Mouse (Mus musculus) hindlimb bud, embryonic 11.5 days (tissue): Measurements from ENCODE around the gene Prcc.

ENCODE experiments used
- DNase-seq: peaks from one replicate; pipeline ENCODE4 v3.0.0-alpha.2; 2012; ENCODE audit warnings: low read depth, low spot score; ENCODE audit errors: extremely low spot score

Prcc gene

DNA sequence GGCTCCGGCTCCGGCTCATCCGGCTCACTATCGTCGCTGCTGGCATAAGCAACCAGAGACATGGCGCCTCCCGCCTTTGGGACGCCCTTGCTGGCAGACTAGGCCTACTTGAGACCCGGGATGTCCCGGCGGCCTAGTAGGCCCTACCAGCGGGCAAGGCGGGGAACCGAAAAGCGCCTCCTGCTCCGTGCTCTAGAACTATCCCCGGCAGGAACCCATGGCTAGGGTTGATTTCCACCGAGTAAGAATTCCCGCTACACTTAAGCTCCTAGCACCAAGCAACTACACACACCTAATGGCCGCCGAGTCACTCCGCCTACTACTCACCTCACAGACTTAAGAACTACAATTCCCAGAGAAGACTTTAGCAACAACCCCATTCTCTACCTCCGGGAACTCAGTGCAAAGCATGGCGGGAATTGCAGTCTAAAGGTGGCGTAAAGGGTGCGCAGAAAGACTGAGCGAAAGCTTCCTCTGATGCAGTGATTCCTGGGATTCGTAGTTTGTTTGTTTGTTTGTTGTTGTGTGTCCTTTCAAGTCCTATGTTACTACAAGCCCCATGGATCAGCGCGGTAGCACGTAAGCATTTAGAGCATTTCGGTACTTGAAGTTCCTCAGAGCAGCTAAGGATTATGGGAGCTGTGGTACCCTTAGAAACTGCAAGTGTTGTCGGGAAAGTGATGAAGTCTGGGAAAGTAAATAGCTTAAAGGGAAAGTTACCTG is at the start of gene Prcc:
Gene Prcc (minus strand): TSS at position 328 of the 723 bp plus-strand sequence.
- DNase-seq, result peak; percentile 99

GRCm38 (mm10) chr3:87935201-87935600 is 49.8 kb upstream of the Prcc start:
- no peak for DNase-seq

DNA sequence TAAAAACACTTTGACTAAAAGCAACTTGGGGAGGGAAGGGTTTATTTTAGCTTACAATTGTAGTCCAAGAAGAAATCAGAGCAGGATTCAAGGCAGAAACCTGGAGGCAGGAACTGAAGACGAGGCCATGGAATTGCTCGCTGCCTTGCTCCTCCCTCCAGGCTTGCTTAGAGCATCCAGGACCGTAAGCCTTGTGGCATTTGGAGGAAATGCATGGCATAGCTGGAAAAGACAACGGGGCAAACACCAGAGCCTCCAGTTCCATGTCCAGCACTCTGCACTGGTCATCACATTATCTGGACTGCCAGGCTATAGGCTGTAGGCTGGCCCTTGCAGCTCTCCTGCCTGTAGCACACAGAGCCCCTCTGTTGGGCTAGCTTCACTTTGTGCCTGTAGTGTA is 49.1 kb upstream of the Prcc start:
- DNase-seq, result no peak

GRCm38 (mm10) chr3:87934026-87934425 is 48.6 kb upstream of the Prcc start:
- no peak for DNase-seq

- DNase-seq, result no peak
These were observed 44.8 kb upstream of the Prcc start, which contains the start of the genes Isg20l2 and Rrnad1 for GRCm38 (mm10) chr3:87930078-87930795. Gene Isg20l2 (plus strand): TSS chr3:87930314. Gene Rrnad1 (minus strand): TSS chr3:87930717.

DNA sequence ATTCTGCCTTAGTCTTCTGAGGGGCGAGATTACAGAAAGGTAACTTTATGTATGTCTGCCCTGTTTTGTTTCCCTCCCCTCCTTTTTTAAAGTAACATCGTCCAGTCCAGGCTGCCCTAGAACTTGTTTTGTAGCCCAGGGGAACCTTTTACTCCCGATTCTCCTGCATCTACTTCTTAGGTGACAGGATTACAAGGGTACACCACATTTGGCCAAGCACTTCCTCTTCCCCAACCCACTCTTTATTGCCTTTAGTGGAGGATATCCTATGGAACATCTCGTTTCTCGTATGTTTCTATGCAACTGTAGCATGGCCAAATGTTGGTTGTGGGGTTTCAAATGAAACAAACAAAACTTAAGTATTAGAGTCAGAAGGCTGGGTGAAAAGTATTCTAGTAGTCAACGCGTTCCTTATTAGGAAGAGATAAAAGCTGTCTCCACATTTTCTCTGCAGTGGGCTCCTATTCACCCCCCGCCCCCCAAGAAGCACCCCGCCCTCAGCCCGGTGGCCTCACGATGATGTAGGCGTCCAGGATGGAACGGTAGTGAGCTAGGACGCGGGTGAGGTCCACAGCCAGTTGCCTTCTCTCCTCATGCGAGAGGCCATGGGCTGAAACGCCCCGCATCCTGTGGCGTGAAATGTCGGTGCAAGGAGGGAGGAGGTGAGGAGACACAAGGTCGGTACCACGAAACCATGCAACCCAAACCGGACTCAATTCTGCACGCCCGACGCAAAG is 44.1 kb upstream of the Prcc start:
- no peak for DNase-seq

DNA sequence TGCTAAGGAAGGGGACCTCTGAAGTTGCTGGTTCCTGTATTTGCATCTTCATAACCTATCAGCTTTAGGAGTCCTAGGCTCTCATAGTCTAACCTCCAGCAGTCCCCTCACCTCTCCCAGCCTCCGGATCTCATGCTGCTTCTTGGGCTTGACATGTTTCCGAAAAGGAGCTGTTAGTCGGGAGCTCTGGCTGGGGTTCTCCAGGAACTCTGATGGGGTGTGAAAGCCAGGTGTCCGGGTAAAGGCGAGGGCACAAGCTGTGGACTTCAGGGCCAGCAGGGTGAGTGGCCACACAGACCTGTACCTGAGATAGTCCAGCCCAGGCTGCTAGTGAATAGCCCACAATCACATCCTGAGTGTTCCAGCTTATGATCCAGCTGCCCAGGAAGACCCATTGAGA is 42.0 kb upstream of the Prcc start:
- DNase-seq, result no peak

- no peak for DNase-seq
These were observed 39.6 kb upstream of the Prcc start for GRCm38 (mm10) chr3:87924996-87925395.

DNA sequence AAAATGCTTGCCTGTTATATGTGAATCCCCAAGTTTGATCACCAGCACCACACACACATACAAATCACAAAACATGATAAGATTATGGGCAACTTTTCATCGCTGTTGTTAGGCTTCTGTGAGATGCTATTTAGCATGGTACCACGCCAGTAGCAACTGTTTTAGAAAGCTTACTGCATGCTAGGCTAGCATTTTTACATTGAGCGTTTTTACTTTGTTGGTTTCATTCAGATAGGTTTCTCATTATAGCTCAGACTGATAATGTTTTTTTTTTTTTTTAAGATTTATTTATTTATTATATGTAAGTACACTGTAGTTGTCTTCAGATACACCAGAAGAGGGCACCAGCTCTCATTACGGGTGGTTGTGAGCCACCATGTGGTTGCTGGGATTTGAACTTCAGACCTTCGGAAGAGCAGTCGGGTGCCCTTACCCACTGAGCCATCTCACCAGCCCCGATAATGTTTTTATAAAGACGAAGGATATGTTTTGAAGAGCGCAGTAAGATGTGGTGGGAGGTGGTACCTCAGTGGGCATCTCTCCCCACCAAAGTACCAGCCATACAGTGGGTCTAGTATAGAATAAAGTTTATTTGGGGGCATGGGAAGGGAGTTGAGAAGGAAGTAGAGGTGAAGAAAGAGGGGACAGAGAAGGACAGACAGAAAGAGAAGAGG is 35.0 kb upstream of the Prcc start:
- no peak for DNase-seq

- DNase-seq, result peak; percentile 91
These were observed 34.1 kb upstream of the Prcc start, which contains the start of gene Mrpl24 for GRCm38 (mm10) chr3:87919336-87920108. Gene Mrpl24 (plus strand): TSS chr3:87919506.

- DNase-seq, result no peak
These were observed 33.1 kb upstream of the Prcc start for GRCm38 (mm10) chr3:87918551-87918950.

GRCm38 (mm10) chr3:87916990-87917389 is 31.6 kb upstream of the Prcc start:
- DNase-seq, result no peak

- no peak for DNase-seq
These were observed 28.5 kb upstream of the Prcc start for GRCm38 (mm10) chr3:87913891-87914290.

- no peak for DNase-seq
These were observed 28.1 kb upstream of the Prcc start for GRCm38 (mm10) chr3:87913491-87913890.

DNA sequence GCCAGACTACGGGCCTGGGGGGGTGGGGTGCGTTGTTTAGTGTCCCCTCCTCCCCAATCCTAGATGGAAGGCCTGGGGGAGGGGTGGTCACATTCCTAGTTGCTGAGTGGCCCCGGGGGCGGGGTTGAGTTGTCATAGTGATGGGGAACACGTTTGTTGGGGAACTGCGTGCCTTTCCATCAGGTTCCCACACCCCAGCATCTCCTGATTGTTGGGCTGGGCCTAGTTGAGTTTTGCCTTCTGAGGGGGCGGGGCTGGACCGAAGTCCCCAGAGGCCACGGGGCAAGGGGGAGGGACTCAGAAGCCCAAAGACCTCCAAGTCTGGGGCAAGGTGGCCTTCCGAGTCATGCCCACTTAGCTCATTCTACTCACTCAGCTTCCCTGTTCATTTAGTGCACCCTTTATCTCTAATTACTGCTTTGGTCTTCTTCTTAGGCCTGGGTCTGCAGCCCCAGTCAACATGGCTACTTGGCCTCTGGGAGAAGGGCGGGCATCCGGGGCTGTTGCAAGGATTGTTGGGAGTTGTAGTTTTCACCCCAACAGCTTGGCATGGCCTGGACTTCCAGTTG is 25.2 kb upstream of the Prcc start:
- DNase-seq, result peak; percentile 53

DNA sequence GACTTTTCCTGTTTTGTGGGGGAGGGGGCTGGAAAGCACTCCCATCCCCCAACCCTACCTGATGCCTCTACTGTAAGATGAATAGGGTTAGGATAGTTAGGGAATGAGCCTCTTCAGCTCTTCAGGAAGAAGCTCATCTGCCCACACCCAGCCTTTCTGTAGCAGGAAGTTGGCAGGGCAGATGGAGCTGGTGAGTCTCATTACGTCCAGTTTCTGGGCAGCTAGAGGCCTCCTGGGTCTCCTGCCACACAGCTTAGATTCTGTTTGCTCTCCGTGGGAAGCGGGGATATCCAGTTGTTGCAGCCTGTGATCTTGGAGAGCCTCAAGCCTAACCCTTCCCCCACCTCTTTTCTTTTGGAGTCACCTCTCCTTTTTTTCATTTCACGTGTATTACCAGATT is 24.5 kb upstream of the Prcc start:
- no peak for DNase-seq

DNA sequence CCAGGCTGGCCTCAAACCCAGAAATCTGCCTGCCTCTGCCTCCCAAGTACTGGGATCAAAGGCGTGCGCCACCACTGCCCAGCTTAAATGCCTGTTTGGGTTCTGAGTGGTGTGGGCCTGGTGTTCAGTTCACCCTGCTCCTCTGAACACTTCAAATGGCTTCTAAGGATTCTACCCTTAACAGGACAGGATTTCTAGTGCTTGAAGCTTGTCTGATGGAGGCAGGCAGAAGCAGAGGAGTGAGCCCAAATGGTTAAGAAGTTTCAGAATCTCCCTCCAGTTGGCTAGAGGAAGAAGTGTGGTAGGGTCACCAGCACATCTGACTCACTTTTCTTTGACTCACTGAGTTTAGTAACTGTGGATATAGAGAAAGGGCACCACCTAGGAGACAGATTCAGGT is 24.0 kb upstream of the Prcc start:
- no peak for DNase-seq

- DNase-seq, result no peak
These were observed 22.5 kb upstream of the Prcc start for GRCm38 (mm10) chr3:87907906-87908305.

DNA sequence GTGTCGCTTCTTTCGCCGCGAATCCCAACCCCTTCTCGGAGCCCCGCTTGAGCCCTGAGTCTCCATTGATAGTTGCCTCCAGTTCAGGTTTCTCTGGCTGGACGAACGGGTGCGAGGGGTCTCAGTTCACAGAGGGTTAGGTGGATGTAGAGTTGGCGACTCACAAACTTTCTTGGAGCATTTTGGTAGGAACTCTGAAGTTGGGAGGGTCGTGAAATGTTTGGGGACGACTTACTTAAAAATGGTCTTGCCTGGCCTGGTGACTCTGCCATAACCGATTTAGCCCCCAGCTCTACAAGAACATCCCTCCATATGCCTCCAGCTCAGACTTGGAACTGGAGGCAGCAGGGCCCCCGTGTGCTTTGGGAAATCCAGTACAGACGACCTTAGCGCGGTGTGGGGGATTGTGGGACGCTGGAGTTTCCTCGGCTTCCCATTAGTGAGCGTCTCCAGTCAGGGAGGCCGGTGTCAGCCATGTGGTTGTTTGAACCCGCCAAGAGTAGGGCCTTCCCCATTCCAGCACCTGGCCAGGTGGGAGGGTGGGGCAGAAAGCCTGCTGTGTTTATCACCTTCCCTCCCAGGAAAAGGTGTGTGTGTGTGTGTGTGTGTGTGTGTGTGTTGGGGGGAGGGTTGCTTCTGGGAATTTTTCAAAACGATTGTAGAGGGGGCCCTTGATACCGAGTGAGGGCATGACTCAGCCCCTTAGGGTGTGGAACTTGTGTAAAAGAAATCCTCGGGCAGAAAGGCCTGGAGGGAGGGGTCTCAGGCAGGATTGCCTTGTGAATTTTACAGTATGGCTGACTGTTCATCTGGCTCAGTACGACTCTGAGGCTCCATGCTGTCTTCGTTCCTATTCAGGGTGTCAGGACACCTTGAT is 21.8 kb upstream of the Prcc start:
- no peak for DNase-seq
